Mouse (Mus musculus) liver, adult (tissue): ENCODE data around the gene Cldn6.

ENCODE experiments used
- GATA4 ChIP-seq: IDR thresholded peaks from 2 replicates; pipeline ENCODE4 v1.6.1; 2014; ENCODE audit warnings: mild to moderate bottlenecking, low read length; ENCODE audit not compliant: insufficient replicate concordance

Gene Cldn6

GRCm38 (mm10) chr17:23679127-23679835 is at the start of gene Cldn6:
Cldn6 (plus strand) TSS chr17:23679249.
- no peak for TF ChIP-seq GATA4

DNA sequence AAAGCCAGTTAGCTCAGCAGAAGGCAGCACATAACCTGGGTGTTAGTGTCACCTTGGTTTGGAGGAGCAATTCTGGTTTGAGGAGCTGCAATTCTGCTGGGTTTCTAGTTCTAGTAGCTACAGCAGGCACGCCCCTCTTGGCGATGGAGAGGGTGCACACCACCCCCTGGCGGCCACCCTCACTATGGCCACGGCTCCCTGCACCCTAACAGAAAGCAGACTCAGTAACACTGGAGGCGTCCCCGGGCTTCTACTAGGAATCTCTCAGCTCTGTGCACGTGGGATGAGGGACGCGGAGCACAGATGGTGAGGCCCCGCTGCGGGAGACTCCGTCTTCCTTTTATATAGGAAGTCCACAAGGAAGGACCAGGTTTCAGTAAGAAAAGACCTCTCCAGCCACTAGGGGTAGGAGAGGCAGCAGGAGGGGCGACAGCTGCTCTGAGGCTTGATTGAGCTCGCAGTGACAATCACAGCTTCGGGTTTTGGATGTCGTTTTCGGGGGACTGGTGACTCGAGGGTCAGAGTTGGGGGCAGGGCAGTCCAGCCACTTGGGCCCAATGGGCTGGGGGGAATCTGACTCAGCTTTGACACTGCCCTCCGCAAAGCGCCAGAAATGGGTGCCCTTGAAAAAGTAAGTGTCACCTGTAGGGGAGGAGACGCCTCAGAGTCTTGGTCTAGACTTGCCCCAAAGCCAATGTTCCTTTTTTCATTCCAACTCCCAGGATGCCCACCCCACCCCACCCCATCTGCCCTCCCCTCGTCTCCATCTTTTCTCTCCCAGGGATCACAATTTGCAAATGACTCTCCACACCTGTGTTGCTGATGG is 48.6 kb upstream of the Cldn6 start:
- no peak for TF ChIP-seq GATA4

DNA sequence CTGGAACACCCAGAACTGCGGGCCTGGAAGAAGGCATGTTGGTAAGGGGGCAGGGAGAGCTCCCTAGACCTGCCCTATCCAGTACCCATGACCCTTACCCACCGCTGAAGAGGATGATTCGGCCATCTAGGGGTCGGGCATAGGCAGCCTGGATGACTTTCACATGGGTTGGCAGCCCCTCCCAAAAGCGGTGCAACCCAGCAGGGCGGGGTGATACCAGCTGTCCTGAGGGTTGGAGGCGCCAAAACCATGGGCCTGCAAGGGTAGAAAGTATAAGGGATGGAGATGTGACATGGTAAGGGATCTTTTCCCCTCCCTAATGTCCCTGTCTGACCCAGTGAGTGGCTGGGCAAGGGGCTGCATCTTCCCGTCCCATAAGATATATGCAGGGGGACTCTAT is 47.8 kb upstream of the Cldn6 start:
- no peak for TF ChIP-seq GATA4

DNA sequence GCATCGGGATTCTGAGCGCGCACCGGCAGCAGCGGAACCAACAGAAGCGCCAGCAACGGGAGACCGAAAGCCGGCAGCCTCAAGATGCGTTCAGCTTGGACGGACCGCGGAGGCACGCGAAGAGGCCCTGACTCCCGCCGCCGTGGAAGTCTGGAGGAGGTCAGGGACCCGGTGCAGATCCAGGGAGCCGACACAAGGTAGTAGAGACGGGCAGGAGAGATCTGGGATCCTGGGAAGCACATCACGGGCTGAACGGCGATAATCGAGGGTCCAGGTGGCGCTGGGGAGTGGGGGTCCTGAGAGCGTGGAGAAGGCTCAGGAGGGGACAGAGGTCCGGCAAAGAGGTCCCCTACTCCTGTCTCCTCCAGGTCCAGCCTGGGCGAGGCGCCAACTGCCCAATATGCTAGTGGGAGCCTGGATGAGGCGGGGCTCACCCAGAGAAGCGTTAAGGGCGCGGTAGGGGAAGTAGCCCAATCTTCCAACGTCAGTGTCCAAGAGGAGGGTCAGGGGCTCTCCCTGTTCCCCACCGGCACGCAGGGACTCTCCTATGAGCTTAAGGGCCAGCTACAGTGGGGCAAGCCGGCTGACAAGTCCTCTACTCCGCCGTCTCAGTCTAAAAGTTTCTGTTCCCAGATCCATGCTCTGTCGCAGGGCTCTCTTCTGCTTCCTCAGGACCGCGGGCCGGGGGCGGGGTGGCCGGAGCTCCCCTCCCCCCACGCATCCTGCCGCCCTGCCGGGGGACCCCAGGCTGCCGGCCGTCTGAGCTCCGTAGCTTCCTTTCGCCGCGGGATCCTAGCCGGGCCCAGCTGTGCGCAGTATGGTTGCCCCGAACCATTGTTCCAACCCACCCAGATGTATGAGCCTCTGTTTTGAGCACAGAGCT is 34.2 kb upstream of the Cldn6 start, which contains the start of gene Mmp25:
Mmp25 (minus strand) TSS at position 665 of the 883 bp plus-strand sequence.
- TF ChIP-seq GATA4: no peak

- no peak for TF ChIP-seq GATA4
Observed at GRCm38 (mm10) chr17:23645894-23646293, 33.2 kb upstream of the Cldn6 start.

GRCm38 (mm10) chr17:23651363-23651762 is 27.7 kb upstream of the Cldn6 start:
- TF ChIP-seq GATA4: no peak

DNA sequence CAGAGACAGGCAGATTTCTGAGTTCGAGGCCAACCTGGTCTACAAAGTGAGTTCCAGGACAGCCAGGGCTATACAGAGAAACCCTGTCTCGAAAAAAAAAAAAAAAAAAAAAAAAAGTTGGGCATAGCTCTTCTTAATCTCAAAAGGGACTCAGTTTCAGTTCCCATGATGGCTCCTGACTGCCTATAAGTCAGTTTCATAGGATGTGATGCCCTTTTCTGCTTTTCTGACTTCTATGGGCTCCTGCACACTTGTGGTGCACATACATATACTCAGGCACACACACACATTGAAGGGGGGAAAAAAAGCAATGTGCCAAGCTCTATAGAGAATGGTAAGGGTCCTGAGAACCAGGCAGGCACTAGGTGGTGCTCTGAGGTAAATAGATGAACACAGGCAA is 25.7 kb upstream of the Cldn6 start:
- TF ChIP-seq GATA4: no peak

- TF ChIP-seq GATA4: no peak
Observed at GRCm38 (mm10) chr17:23654001-23654400, 25.0 kb upstream of the Cldn6 start.

DNA sequence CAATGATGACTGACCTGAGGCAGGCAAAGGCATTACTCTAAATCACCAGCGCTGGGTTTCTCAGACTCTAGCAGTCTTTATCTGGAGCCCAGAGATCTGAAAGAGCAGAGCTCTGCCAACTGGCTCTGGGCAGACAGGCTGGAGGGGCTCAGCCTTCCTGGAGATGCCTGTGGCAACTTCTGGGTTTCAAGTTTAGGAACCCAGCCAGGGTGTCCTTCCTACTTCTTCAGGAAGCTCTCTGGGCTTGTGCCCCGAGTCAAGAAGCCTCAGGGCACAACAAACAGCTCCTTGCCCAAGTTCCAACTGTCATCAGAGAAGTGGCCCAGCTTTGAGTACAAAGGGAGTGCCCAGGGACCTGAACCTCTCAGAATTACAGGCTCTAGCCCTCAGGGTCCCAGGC is 24.6 kb upstream of the Cldn6 start:
- no peak for TF ChIP-seq GATA4

DNA sequence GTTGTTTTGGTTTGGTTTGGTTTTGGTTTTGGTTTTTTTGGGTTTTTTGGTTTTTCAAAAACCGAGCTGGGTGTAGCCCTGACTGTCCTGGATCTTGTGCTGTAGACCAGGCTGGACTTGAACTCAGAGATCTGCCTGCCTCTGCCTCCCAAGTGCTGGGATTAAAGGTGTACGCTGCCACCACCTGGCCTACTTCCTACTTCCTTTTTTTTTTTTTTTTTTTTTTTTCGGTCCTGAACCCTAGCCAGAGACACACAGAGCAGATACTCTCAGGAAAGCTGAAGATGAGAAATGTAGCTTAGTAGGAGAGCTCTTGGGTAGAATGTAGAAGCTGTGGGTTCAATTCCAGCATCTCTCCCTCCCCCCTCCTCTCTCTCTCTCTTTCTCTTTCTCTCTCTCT is 20.6 kb upstream of the Cldn6 start:
- no peak for TF ChIP-seq GATA4

DNA sequence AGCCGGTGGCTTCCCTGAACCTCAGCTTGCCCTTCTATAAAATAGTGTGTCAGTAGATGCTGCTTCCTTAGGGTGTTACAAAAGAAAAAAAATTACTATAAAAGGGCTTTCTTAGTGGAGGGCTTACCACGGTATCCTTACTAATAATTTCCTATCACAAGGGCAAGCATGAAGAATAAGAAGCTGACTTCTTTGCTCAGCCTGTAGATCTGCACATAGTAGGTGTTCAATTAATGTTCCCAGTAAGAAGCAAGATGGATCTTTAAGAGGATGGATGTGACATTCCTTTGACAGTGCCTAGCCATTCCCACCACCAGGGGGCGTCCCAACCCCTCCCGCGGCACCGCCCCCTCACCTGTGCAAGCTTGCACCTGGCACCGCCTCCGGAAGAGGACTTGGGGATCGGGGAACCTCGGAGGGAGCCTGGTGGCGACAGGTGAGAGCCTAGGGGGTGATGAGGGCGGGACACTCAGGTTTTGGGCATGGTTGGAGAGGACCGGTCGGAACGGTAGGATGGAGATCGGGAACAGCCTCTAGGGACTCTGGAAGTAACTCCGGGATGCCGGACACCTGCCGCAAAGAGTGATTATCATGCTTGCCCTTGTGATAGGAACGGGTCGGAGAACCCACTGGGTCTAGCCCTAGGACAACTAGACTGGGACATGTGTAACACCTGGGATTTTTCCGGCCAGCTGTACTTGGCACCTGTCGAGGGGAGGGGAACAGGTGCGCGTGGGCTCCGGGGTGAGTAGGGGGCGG is 18.8 kb upstream of the Cldn6 start, which contains the start of gene Bicdl2:
Bicdl2 (plus strand) TSS at position 390 of the 759 bp plus-strand sequence.
- TF ChIP-seq GATA4: no peak

GRCm38 (mm10) chr17:23660876-23661200 is 18.2 kb upstream of the Cldn6 start:
- TF ChIP-seq GATA4: no peak

GRCm38 (mm10) chr17:23661526-23661925 is 17.5 kb upstream of the Cldn6 start:
- TF ChIP-seq GATA4: no peak

DNA sequence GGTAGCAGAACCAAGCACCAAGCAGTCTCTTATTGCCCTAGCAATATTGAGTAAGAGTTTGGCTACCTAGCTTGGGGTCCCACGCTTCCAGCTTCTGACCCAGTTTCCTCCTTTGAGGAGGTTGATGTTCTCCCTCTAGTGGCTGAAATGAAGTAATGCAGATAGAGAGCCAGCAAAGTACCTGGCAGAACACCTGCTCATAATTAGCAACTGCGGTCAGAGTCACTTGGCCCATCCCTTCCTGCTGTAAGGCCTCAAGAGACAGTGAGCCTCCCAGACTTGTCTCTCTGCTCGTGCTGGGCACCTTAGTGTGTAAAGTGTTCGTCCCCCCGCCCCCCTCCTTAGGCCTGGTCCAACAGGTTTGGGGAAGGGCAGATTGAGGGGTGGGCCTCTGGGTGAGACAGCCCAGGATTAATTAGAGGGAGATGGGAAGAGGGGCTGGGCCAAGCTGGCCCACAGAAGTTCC is 14.5 kb upstream of the Cldn6 start:
- TF ChIP-seq GATA4: no peak

DNA sequence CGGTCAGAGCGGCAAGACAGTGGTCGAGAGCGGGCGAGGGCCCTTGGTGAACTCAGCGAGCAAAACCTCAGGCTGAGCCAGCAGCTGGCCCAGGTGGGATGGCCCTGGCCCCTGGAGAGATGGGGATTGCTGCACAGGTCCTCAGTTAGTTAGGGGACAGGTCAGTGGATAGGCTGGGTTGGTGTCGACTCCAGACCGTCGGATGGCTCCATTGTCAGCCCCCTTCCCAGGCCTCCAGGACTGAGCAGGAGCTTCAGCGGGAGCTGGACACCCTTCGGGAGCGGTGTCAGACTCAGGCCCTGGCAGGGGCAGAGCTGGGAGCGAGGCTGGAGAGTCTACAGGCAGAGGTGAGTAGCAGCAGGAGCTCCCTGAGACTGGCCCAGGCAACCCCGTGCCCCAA is 13.5 kb upstream of the Cldn6 start:
- no peak for TF ChIP-seq GATA4

GRCm38 (mm10) chr17:23670516-23671074 is 8.5 kb upstream of the Cldn6 start:
- no peak for TF ChIP-seq GATA4
